Comparison of ENCODE assay signal across 13 mouse cellular contexts in the genomic region with DNA sequence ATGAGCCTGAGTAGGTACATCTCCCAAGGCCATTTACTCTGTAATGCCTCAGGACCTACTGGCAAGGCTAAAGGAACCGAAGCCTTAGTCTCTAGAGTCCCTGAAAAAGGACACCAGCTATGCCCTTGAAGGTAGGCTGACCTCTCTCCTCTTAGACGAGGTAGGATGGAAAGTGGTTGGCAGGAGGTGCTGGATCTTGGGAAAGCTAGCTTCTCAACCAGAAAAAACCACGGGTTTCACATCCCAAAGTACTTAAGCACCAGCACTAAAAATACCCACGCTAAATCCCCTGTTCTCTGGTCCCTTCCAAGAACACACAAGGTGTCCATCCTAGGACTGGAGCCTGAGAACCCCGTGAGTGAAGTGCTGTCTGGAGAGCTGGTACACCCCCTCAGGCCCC.
"Had no signal": no experiment of that assay in that cellular context is flagged by ENCODE, and none has a peak within 500 bp of the region (broad histone marks: within the 10 kb centered on the region; RNA-seq: fewer than 3 reads in every experiment).

No protein-coding gene starts in this region.

- H3K4me1 ChIP-seq: limb, embryonic 15.5 days; liver, embryonic 12.5 days; midbrain, embryonic 10.5 days; neural tube, embryonic 13.5 days had no signal

- H3K4me3 ChIP-seq: left cerebral cortex, adult 2 months; limb, embryonic 15.5 days; liver, embryonic 12.5 days; midbrain, embryonic 10.5 days; neural tube, embryonic 13.5 days; stomach, embryonic 15.5 days had no signal

- H3K36me3 ChIP-seq: limb, embryonic 15.5 days; midbrain, embryonic 10.5 days; neural tube, embryonic 13.5 days; stomach, embryonic 15.5 days had no signal

- H3K9me3 ChIP-seq: limb, embryonic 15.5 days; liver, embryonic 12.5 days; midbrain, embryonic 10.5 days; neural tube, embryonic 13.5 days; stomach, embryonic 15.5 days had no signal

- H3K27ac ChIP-seq: left cerebral cortex, adult 2 months; limb, embryonic 15.5 days; liver, embryonic 12.5 days; midbrain, embryonic 10.5 days; neural tube, embryonic 13.5 days; stomach, embryonic 15.5 days had no signal

- DNase-seq: kidney, postnatal 25 days; lung, embryonic 14.5 days; lung, postnatal 10 days; retina, postnatal 1 day; right cerebral cortex, postnatal 4 days; thymus, adult 2 months; thymus, postnatal 25 days had no signal

- H3K27me3 ChIP-seq: limb, embryonic 15.5 days; liver, embryonic 12.5 days; neural tube, embryonic 13.5 days; stomach, embryonic 15.5 days had no signal
